ENCODE assay signal across 11 mouse cellular contexts in genomic region chr16:63817606-63818005, GRCm38 (mm10). TPM values are rescaled to one million over a fixed set of nuclear protein-coding genes. Genes with fewer than 3 reads are reported as not detected.
A peak's percentile ranks its signal among the peaks of the same experiment; 100 is the strongest.
DNase-seq lines count a peak whose midpoint lies in the region; ATAC-seq and TF ChIP-seq lines count a peak whose summit lies in the region.
"Had no signal": no experiment of that assay in that cellular context is flagged by ENCODE, and none has a peak within 500 bp of the region (broad histone marks: within the 10 kb centered on the region; RNA-seq: fewer than 3 reads in every experiment).

No protein-coding gene starts in this region.

- no peaks in the 10 kb centered on the region for H3K27me3 ChIP-seq in lung, postnatal 0 days (replicated peaks; ENCODE audit: insufficient read depth, low read length)
- no peaks in the 10 kb centered on the region for H3K27me3 ChIP-seq in forebrain, embryonic 11.5 days (ENCODE audit: control insufficient read depth, insufficient read depth, low read length)
- H3K27me3 ChIP-seq in hindbrain, embryonic 16.5 days (replicated peaks; ENCODE audit: control insufficient read depth, insufficient read depth, low read length) = no peaks in the 10 kb centered on the region
- H3K27me3 ChIP-seq in stomach, embryonic 14.5 days (ENCODE audit: control insufficient read depth, insufficient read depth, low read length) = no peaks in the 10 kb centered on the region
- no peaks in the 10 kb centered on the region for H3K27me3 ChIP-seq in cerebellum, adult 2 months (ENCODE audit: control insufficient read depth, insufficient read depth, low read length)

- no peaks in the 10 kb centered on the region for H3K4me1 ChIP-seq in lung, postnatal 0 days (ENCODE audit: insufficient read depth, low read depth, low read length)
- H3K4me1 ChIP-seq in forebrain, embryonic 11.5 days (replicated peaks; ENCODE audit: control insufficient read depth, insufficient read depth, low read length) = peaks cover 4% of the 10 kb centered on the region; the same call in 1 of the 2 replicates
- H3K4me1 ChIP-seq in hindbrain, embryonic 16.5 days (ENCODE audit: control insufficient read depth, insufficient read depth, low read depth, low read length) = no peaks in the 10 kb centered on the region
- no peaks in the 10 kb centered on the region for H3K4me1 ChIP-seq in stomach, embryonic 14.5 days (ENCODE audit: control insufficient read depth, insufficient read depth, low read length)
- H3K4me1 ChIP-seq in cerebellum, adult 2 months (ENCODE audit: control insufficient read depth, insufficient read depth, low read length) = no peaks in the 10 kb centered on the region; the same call in 1 of the 2 replicates

- H3K4me3 ChIP-seq in lung, postnatal 0 days (ENCODE audit: low read depth, low read length) = no peak overlapping the region
- no peak overlapping the region for H3K4me3 ChIP-seq in forebrain, embryonic 11.5 days (ENCODE audit: low read depth, low read length)
- H3K4me3 ChIP-seq in hindbrain, embryonic 16.5 days (ENCODE audit: low read length) = no peak overlapping the region
- no peak overlapping the region for H3K4me3 ChIP-seq in stomach, embryonic 14.5 days (ENCODE audit: low read depth, low read length)
- H3K4me3 ChIP-seq in cerebellum, adult 2 months (replicated peaks; ENCODE audit: insufficient read depth, low read depth, low read length) = no peak overlapping the region

- 32% methylated on average over 6 of the region's 6 CpGs for WGBS in lung, postnatal 0 days
- 36% methylated on average over 6 of the region's 6 CpGs for WGBS in forebrain, embryonic 11.5 days
- WGBS in hindbrain, embryonic 16.5 days = 12% methylated on average over 6 of the region's 6 CpGs
- 24% methylated on average over 6 of the region's 6 CpGs for WGBS in stomach, embryonic 14.5 days
- 60% methylated on average over 6 of the region's 6 CpGs for WGBS in cerebellum, adult 2 months

- no peak overlapping the region for H3K4me2 ChIP-seq in lung, postnatal 0 days (replicated peaks; ENCODE audit: low read depth, low read length)
- no peak overlapping the region for H3K4me2 ChIP-seq in forebrain, embryonic 11.5 days (ENCODE audit: low read depth, low read length, severe bottlenecking)
- peak overlapping the region; percentile 2 for H3K4me2 ChIP-seq in hindbrain, embryonic 16.5 days (ENCODE audit: low read length)
- no peak overlapping the region for H3K4me2 ChIP-seq in stomach, embryonic 14.5 days (replicated peaks; ENCODE audit: low read depth, low read length)
- H3K4me2 ChIP-seq: liver, embryonic 11.5 days had no signal

- peak; percentile 66 for ATAC-seq in lung, postnatal 0 days
- peak; percentile 68 for ATAC-seq in forebrain, embryonic 11.5 days (replicated peaks; ENCODE audit: low FRiP score)
- no peak for ATAC-seq in hindbrain, embryonic 16.5 days
- ATAC-seq in stomach, embryonic 14.5 days (ENCODE audit: insufficient number of reproducible peaks, insufficient read depth, low FRiP score, low read depth) = no peak

- DNase-seq in lung, postnatal 0 days (ENCODE audit: low spot score) = peak; percentile 68
- DNase-seq in lung, postnatal 14 days = no peak
- no peak for DNase-seq in forebrain, embryonic 11.5 days (ENCODE audit: low spot score)
- DNase-seq in gastrocnemius, adult 18-20 months (ENCODE audit: low spot score) = no peak
- DNase-seq in cerebellum, adult 2 months = no peak
- DNase-seq: adrenal gland, postnatal 36 days; kidney, postnatal 10 days; thymus, postnatal 4 days had no signal

- no peaks in the 10 kb centered on the region for H3K9me3 ChIP-seq in lung, postnatal 0 days (ENCODE audit: low read length)
- no peaks in the 10 kb centered on the region for H3K9me3 ChIP-seq in forebrain, embryonic 11.5 days (ENCODE audit: control insufficient read depth, low read length)
- no peaks in the 10 kb centered on the region for H3K9me3 ChIP-seq in hindbrain, embryonic 16.5 days (ENCODE audit: control insufficient read depth, low read length)
- H3K9me3 ChIP-seq in stomach, embryonic 14.5 days (ENCODE audit: control insufficient read depth, low read depth, low read length) = no peaks in the 10 kb centered on the region

- no peak for TF ChIP-seq EP300 in lung, postnatal 0 days (IDR thresholded peaks at IDR 0.05)

- no peak for TF ChIP-seq POLR2A in cerebellum, adult 2 months (IDR thresholded peaks at IDR 0.05; ENCODE audit: borderline replicate concordance, insufficient read depth, low read length)

- no peak for TF ChIP-seq CTCF in lung, postnatal 0 days (IDR thresholded peaks at IDR 0.05)
- TF ChIP-seq CTCF in cerebellum, adult 2 months (IDR thresholded peaks at IDR 0.05; ENCODE audit: borderline replicate concordance, insufficient read depth, low read depth, low read length) = no peak

- no peaks in the 10 kb centered on the region for H3K36me3 ChIP-seq in lung, postnatal 0 days (ENCODE audit: insufficient read depth, low read length)
- H3K36me3 ChIP-seq in forebrain, embryonic 11.5 days (ENCODE audit: control insufficient read depth, insufficient read depth, low read length) = no peaks in the 10 kb centered on the region
- H3K36me3 ChIP-seq in hindbrain, embryonic 16.5 days (ENCODE audit: control insufficient read depth, insufficient read depth, low read length) = no peaks in the 10 kb centered on the region
- no peaks in the 10 kb centered on the region for H3K36me3 ChIP-seq in stomach, embryonic 14.5 days (ENCODE audit: control insufficient read depth, insufficient read depth, low read length)

- no peak overlapping the region for H3K9ac ChIP-seq in lung, postnatal 0 days (replicated peaks; ENCODE audit: low read depth)
- H3K9ac ChIP-seq in forebrain, embryonic 11.5 days (ENCODE audit: low read length) = no peak overlapping the region
- no peak overlapping the region for H3K9ac ChIP-seq in hindbrain, embryonic 16.5 days (ENCODE audit: low read depth, low read length)
- H3K9ac ChIP-seq in stomach, embryonic 14.5 days (replicated peaks; ENCODE audit: low read depth, low read length) = no peak overlapping the region

- H3K27ac ChIP-seq in lung, postnatal 0 days (ENCODE audit: low read length) = no peak overlapping the region
- peak overlapping the region; percentile 50; the same call in 1 of the 2 replicates for H3K27ac ChIP-seq in forebrain, embryonic 11.5 days (ENCODE audit: low read depth, low read length)
- H3K27ac ChIP-seq in hindbrain, embryonic 16.5 days (ENCODE audit: low read depth, low read length) = no peak overlapping the region; the same call in 1 of the 2 replicates
- H3K27ac ChIP-seq in stomach, embryonic 14.5 days (ENCODE audit: low read length) = peak overlapping the region; percentile 86
- H3K27ac ChIP-seq in cerebellum, adult 2 months (ENCODE audit: insufficient read depth, low read length) = no peak overlapping the region

RNA-seq across cellular contexts. Expression of gene Epha3, which starts 46.4 kb away (rescaled TPM):
- polyA plus RNA-seq in lung, postnatal 0 days (2015; fragmentation: Nextera tagmentation; extraction: Ambion mirVana) = 14.0 and 16.3 TPM in 2 replicates
- polyA plus RNA-seq in forebrain, embryonic 11.5 days (2014; fragmentation: Nextera tagmentation; extraction: Ambion mirVana) = 79.1 and 79.3 TPM in 2 replicates
- 19.2 and 22.0 TPM in 2 replicates for polyA plus RNA-seq in hindbrain, embryonic 16.5 days (2015; fragmentation: Nextera tagmentation; extraction: Ambion mirVana)
- 19.5 and 22.7 TPM in 2 replicates for polyA plus RNA-seq in stomach, embryonic 14.5 days (2014; fragmentation: Nextera tagmentation; extraction: Ambion mirVana)
- total RNA-seq in gastrocnemius, adult 18-20 months (2021) = under 1 TPM; 0.26 to 0.41 TPM
- 5.3 and 6.4 TPM in 2 replicates for polyA plus RNA-seq in cerebellum, adult 2 months (2012; rRNA removed)

Comparison
In these comparisons a context has a peak if more than half of its experiments do, and no peak if none do; other contexts are left out.
1. ATAC-seq: peak in lung, postnatal 0 days (single experiment) and forebrain, embryonic 11.5 days (single experiment); none in hindbrain, embryonic 16.5 days (single experiment) and stomach, embryonic 14.5 days (single experiment).
2. H3K27ac ChIP-seq: peak in forebrain, embryonic 11.5 days (single experiment) and stomach, embryonic 14.5 days (single experiment); none in lung, postnatal 0 days (single experiment), hindbrain, embryonic 16.5 days (single experiment) and cerebellum, adult 2 months (single experiment).